Mouse (Mus musculus): ENCODE data around the gene 1190002N15Rik.

- TF ChIP-seq CTCF (IDR thresholded peaks at IDR 0.05; ENCODE audit: low read depth, low read length), result no peak
- no peak for TF ChIP-seq POLR2A (IDR thresholded peaks at IDR 0.05; ENCODE audit: borderline replicate concordance, low read depth, low read length)
These were observed 11.4 kb downstream of the 1190002N15Rik start for GRCm38 (mm10) chr9:94526473-94526872.
